Mouse (Mus musculus): ENCODE measurements around the gene Tlx2. TPM values are rescaled to one million over a fixed set of nuclear protein-coding genes. Genes with fewer than 3 reads are reported as not detected.
A peak's percentile ranks its signal among the peaks of the same experiment; 100 is the strongest.

Gene Tlx2
- total RNA-seq, 2 experiments from 2014 or later, result not detected

DNA sequence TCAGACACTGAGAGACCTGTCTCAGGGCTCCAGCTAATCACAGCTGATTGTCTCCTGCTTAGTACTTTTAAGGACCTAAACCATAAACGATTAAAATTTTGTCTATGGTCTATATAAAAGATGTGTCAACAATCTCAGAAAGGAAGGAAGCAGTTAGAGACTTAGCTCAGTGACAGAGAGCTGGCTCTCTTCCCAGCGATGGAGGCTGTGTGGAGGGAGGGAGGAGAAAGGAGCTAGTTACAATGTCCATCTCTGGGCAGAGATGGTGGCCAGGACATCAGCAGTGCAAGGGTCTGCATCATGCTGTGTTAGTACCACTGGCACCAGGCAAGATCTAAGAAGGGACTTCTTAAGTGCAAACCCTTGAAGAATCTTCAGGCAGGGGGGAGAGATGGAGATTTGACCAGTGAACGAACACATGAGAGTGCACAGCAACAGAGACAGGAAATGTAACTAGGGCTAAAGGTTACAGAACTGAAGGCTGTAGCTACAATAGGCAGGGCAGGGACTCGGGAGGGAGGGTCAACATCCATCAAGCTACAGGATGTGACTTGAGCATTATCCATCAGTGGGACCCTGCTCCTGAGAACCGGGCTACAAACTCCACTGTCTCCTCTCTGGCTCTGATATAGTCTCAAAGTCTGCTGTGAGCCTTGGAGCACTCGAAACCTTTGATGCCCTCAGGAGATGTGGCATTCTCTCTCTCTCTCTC, 22.5 kb upstream of the Tlx2 start:
- no peak for DNase-seq (ENCODE audit: low spot score in 2 of 2)

DNA sequence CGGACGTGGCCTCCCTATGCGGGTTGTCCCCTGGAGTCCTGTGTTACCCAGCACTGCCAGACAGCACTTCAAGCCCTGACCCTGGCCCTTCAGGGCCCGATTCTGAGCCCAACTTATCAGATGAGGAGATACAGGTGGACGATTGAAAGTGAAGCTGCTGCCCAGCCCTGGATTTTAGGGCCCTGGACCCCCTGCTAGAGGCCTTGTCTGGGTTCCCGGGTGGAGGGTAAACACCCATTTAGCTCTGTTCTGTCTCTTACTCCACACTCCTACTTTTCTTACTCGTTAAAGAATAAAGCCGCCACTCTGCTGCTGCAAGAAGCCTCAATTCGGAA, 17.8 kb upstream of the Tlx2 start:
- DNase-seq (ENCODE audit: low spot score in 2 of 2), result no peak

DNA sequence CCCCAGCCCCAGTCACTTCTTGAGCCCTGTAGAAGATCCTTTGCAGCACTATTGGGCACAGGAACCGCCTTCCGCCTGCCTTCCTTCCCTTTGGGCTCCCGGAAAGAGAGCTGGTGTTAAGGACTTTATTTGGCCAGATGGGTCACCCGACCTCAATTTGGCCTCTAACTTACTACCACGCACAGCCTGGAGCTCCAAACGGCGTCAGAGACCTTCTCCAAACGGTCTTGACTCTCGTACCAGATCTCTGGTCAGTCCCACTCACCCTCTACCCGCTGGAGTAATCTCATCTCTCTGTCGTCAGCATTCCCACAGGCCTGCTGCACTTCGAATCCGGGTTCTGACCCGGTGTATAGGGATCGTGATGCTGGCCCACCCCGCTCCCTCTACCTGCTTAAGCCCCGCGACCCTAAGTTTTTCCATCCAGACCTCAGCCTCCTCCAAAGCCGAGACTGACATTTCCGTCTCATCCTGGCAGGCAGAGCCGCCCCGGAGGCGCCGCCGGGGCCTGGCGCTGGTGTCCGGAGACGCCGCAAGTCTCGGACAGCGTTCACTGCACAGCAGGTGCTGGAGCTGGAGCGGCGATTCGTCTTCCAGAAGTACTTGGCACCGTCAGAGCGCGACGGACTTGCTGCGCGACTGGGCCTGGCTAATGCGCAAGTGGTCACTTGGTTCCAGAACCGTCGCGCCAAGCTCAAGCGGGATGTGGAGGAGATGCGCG, 17.3 kb upstream of the Tlx2 start:
- no peak for DNase-seq (ENCODE audit: low spot score in 2 of 2)

DNA sequence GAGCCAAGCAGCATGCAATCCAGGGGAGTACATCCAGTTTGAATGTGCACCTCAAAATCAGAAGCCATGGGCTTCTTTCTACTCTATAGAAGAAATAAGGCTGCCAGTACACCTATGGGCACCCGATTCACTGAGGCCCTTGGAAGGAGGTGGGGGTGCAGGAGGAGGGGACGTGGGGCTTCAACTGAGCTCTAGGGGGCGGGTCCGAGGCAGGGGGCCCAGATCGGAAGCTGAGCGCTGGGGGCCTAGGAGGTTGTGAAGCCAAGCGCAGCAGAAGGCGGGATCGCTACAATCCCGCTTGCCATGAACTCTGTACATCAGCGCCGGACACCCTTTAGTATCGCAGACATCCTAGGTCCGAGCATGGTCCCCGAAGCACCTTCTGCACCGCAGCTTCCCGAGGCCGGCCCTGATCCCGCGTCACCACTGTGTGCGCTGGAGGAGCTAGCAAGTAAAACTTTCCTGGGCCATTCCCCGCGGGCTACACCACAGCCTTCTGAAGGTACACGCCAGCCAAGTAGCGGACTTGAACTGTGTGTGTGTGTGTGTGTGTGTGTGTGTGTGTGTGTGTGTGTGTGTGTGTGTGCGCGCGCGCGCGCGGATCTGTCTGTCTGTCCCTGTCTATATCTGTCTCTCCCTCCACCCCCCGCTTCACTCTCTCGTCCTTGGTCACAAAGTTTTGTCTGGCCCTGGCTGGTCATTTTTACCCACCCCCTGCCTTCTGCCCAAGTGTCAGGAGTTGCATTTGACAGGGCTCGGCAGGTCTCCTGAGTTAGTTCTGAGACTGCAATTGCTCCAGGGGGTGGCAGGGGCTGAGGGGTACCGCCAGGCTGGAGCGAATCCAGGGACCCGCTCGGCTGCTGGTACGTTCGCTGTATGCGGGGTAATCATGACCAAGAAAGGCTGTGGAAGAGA, 16.3 kb upstream of the Tlx2 start, which contains the start of gene Lbx2:
Gene Lbx2 (plus strand): TSS at position 247 of the 915 bp plus-strand sequence.
- DNase-seq (ENCODE audit: low spot score in 2 of 2), result no peak

DNA sequence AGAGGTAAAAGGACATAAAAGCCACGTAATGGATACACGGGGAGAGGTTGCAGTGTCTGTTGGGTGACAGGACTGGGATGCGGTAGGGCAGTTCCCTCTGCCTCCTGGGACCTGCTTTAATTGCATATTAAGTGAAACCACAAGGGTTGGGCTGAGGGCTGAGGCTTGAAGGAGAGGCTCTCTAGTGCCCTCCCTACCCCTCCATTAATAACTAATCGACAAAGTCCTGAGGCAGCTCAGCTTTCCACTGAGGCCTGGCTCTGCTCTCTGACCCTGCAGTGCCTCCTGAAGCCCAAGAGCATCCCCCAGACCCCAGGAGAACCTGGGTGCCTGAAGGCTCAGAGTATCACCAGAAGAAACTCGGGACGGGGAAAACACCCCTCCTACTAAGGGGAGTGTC, 14.4 kb upstream of the Tlx2 start:
- no peak for DNase-seq (ENCODE audit: low spot score in 2 of 2)

DNA sequence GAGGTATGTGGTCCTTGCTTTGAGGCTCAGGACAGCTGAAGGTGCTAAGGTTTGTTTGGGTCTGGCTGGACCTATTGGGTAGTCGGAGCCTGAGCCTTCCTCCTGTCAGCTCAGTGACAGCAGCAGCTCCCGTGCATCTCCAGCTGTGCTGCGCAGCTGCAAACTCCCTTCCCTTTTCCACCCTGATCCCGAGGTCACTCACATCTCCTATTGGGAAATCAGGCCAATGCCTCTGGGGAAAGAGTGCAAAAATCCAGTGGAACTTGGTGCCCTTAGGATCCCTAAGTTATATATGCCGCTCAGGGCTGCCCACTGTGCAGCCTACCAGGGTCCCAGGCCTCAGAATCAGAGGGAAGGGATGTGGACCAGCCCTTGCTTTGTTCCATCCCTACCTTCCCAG, 13.4 kb upstream of the Tlx2 start:
- DNase-seq (ENCODE audit: low spot score in 2 of 2), result no peak

DNA sequence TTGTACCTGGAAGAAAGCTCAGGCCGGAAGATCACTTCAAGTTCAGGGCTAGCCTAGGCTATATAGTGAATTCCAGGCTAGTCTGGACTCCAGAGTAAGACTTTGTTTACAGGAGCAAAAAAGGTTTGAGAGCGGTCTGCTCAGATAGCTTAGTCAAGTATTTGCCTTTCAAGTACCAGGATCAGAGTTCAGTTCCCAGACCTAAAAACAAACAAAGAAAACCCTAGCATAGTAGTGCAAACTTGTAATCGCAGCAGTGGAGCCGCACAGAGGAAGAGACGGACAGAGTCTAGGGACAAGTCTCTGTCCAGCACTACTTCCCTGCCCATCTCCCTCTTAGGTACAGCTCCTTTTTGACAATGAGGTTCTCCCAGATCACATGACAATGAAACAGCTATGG, 10.1 kb upstream of the Tlx2 start:
- no peak for DNase-seq (ENCODE audit: low spot score in 2 of 2)

DNA sequence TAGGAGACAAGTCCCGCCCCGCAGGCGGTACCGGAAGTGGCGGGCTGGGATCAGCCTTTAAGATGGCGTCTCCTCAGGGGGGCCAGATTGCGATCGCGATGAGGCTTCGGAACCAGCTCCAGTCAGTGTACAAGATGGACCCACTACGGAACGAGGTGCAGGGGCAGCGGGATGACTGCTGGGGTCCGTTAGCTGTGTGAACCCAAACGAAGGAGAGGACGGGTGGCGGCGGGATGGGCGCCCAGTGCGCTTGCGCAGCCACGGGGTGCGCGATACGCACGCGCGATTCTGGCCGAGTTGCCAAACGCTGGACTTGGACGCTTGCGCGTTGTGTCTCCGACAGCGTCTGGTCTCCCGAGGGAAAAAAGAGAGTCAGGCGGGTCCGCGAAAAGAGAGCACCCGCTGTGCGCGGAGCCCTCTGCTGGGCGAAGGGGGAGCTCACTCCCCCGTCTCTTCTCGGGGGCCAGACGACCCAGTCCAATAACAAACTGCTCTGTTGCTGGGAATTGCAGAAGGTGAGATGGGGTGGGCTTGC, 8.3 kb upstream of the Tlx2 start:
- peak; percentile 100 for DNase-seq (ENCODE audit: low spot score in 2 of 2)

DNA sequence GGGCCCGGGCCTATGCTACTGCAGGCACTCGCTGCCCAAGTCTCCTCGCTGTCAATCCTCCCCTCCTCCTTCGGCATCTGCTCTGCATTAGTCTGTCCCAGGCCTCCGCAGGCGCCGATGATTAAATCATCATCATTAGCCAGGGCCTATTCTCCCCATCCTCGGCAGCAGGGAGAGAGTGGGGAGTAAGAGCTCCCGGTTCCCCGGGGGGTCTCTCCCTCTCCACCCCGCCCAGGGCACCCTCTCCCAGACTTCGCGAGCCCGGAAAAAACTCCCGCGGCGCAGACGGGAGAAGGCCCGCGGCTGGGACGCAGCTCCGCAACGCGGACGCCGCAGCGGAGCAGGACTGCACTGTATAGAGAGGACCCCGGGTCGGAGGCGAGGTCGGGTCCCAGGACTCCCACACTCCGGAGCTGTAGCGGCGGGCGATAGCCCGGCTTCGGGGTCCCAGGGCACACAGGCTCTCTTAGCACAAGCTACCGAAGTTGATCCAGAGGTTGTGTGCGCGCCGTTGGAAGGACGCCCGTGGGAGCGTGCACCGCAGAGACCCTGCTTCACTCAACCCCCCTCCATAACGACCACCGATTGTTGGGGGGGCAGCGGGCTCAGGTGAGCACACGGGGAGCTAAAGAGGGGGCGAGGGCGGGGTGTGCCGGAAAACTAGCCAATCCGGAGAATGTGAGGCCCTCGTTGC, 7.7 kb upstream of the Tlx2 start, which contains the start of gene Pcgf1:
Gene Pcgf1 (plus strand): TSS at position 240 of the 694 bp plus-strand sequence.
- peak; percentile 23 to 42 for DNase-seq (ENCODE audit: low spot score in 2 of 2)

DNA sequence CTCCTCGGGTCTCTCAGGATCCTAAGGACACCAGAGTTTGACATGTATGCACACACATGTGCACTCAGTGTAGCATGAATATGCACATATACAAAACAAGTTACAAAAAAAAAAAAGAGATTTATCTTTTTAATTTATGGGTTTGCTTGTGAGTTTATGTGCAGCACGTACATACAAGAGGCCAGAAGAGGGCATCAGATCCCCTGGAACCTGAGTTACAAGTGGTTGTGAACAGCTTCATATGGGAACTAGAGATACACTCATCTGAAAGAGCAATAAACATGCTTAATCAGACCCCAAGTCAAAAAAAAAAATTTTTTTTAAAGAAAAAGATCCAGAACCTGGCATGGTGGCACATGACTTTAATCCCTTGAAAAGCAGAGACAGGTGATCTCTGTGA, 4.9 kb upstream of the Tlx2 start:
- DNase-seq (ENCODE audit: low spot score in 2 of 2), result no peak

DNA sequence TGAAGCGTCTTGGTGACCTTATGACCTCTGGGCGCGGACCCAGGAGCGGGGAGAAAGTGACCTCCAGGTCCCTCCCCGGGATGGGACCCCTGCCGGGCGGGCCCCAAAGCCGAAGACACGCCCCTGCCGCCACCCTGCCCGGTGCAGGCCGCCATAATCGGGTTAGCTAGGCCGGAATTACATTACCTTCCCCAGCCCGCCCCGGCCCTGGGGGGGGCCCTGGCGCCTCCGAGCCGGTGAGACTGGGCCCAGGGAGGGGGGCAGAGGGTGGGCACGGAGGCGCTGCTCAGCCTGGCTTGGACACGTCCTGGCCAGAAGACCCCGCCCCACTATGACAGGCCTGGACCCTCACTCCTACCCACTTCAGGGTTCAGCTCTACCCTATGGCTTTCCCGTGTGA, 1.1 kb upstream of the Tlx2 start:
- DNase-seq (ENCODE audit: low spot score in 2 of 2), result no peak

DNA sequence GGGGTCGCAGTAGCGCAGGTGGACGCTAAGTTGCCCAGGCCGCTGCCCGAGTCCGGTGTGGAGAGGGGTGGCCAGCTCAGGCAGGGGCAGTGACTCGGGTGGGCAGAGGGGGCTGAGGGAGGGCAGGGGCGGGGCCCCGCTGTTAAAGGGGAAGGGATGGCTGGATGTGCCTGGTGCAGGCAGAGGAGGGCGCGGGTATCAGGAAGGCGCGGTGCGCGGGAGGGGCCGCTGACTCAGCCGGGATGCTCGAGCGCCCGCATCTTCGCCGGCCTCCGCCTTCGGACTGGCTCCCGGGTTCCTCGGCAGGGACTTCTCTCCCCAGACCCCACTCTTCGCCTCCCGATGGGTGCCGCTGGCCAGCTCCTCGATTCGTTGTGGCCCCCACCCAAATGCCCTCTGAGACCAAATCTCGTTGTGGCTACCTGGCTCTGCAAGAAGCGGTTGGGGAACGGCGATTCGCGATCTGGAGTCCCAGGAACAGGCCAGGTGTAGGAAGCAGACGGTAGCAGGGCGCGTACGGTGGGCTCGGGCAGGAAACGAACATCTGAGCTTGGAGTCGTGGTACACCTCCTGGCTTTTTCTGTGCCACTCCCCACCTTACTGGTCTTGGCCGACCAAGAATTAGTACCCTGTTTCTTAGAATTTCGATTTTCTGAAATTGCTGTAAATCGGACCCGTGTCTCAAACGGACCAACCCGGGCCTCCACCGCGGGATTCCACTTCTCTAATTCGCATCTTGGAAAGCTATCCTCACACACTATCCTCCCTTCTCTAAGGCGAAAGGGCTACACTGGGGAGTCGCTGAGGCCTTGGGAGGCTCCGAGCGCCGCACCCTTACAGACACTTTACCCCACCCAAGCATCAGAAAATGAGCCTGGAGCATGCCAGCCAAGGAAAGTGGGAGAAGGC, 472 bp upstream of the Tlx2 start:
- no peak for DNase-seq (ENCODE audit: low spot score in 2 of 2)

DNA sequence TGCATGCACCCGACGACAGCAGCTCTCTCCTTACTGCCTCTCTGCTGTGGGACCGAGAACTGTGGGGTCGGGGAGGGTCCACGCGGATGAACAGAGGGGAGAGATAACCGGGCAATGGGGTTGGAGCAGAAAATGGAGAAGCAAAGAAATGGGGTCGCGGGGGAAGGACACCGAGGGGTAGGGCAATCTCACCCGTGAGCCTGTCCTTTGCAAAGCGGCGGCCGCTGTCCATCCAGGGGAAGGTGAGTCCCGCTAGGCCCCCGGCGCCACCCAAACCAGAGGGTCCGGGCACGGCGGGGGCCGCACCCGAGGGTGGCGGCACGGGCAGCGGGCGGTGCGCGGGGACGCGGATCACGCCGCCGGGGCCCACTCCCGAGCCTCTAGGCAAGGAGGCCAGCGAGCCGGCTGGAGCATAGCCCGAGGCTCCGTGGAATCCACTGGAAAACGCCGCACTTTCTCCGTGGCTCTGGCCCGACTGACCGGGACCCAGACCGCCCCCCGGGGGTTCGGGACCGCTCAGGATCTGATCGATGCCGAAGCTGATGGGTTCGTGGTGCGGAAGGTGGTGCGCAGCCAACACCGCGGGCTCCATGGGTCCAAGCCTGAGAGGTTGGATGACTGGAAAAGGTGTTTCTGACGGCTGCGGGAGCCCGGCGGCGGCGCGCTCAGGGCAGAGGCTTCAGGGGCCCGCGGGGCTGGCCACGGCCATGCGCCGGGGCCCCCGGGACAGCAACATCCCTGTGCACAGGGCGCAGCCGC, 426 bp downstream of the Tlx2 start:
- DNase-seq (ENCODE audit: low spot score in 2 of 2), result no peak

DNA sequence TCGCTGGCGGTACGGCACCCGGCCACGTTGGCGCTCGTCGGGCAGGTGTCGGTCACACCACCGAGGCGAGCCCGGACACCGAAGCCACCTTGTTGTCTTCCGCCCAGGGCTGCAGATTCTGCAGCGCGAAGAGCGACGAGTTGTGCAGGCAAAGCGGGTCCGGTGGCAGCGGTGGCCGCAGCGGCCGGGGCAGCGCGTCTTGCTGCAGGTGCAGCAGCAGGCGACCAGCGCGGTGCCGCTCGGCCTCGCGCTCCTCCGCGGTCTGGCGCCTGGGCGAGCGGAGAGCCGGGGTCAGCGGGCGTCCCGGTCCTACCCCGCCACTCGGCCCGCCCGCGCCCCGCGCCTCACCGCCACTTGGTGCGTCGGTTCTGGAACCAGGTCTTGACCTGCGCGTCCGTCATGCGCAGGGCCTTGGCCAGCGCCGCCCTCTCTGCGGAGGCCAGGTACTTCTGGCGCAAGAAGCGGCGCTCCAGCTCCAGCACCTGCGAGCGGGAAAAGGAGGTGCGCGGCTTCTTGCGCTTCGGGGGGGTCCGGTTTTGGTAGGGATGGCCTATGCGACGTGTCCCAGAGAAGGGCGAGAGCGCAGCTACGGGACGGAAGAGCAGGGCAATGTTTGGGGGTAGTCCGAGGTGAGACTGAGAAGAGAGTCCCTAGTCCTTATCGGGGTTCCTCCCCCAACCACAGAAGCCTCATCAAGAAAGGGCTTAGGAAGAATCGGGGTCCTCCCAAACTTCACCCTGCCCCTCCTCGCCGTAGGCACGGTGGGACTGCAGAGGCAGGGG, 1.2 kb downstream of the Tlx2 start:
- DNase-seq (ENCODE audit: low spot score in 2 of 2), result no peak

DNA sequence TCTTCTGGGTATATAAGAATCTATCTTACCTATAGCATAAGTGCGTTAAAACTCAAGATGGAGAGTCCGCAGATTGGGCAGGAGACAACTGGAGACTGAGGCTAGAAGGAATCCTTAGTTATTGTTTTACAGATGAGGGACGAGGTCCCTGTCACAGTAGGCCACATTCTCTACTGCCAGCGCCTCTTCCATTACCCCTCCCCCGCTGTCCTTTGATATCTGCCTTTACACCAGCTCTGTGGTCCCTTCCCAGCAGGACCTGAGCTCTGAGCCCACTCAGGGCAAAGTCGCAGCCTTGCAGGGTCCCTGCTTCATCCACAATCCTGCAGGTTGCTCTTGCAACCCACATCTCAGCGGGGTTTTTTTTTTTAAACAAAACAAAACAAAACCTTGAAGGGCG, 1.9 kb downstream of the Tlx2 start:
- no peak for DNase-seq (ENCODE audit: low spot score in 2 of 2)

DNA sequence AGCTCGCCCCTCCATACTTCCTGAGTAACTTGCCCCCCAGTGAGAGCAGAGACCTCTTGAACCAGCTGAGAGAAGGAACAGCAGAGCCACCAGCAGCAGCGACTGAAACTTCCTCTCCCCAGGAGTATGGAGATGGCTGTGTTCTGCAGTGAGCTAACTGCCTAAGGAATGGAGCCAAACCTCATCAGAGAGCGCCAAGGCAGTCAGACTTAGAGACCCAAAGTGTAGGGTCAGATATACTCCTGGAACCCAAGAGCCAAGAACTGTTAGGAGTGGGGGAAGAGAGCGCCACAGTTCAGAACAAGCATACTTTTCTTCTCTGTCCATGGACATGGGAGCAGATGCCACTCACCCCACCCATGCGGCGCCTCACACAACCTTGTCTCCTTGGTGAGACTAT, 3.7 kb downstream of the Tlx2 start:
- DNase-seq (ENCODE audit: low spot score in 2 of 2), result no peak

DNA sequence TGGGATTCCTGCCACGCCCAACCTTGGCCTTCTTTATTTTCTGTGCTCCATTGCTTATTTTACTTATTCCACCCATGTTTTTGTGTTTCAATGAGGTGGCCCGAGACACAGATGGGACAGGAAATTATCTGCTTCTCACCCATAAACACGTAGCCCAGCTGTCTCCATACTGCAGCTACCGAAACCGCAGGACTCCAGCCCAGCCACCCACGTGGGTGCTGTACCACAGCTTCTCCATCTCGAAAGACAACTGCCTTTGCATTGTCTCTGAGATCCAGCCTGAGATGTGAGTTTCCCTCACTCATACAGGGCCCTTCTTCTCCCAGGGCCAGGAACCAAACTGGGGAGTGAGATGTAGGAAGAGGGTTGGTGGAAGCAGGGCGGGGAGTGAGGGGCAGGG, 4.1 kb downstream of the Tlx2 start:
- DNase-seq (ENCODE audit: low spot score in 2 of 2), result no peak

DNA sequence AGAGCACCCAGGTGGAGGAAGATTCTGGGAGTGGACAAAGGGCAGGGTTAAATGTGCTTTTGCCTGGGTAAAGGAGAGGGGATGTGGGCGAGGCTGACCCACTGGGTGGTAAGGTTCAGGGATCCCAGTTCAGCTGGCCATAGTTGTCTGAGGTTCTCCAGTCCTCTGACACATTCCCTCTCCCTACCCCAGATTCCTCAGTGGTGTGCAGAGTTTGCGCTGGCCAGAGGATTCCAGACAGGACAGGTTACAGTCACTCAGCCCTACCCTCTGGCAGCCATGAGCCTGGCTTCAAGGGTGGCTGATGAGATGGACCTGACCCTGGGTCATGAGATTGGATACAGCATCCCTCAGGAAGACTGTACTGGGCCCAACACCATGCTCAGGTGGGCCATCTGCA, 11.4 kb downstream of the Tlx2 start:
- no peak for DNase-seq (ENCODE audit: low spot score in 2 of 2)
